Mouse (Mus musculus): Measurements from ENCODE around the gene Foxi2. TPM values are rescaled to one million over a fixed set of nuclear protein-coding genes. Genes with fewer than 3 reads are reported as not detected.

The Foxi2 gene
- polyA plus RNA-seq, 1 experiment from 2014 or later, result 0.50 TPM

- Histone ChIP-seq H3K36me3 (no peaks in the 10 kb centered on the region), H3K9me3 (no peaks in the 10 kb centered on the region), H3K4me2 (replicated peaks) (no peak overlapping the region), H3K27ac (no peak overlapping the region), H3K4me3 (no peak overlapping the region), H3K27me3 (peaks cover 61% of the 10 kb centered on the region), H3K4me1 (peaks cover 7% of the 10 kb centered on the region), H3K9ac (no peak overlapping the region)
- 67% methylated on average over 3 of the region's 3 CpGs for WGBS
- no peak for ATAC-seq (ENCODE audit: low FRiP score, low read depth)
Observed at GRCm38 (mm10) chr7:135408501-135408900, 1.6 kb upstream of the Foxi2 start.

DNA sequence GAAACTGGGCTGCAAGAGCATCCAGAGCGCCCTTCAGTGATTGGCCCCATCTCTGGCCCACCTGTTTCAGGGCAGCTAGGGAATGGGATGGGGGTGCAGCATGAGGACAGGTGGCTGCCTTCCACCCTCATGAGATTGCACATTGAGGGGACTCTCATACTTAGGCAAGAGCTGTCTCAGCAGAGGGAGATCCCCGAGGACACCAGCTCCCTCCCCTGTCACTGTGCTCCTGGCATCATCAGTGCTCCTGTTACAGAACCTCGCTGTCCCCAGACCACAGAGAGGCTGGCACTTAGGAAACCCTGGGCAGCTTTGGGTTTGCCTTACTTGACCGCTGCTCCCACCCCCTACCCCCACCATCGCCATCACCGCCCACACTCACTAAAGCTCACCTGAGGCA, 2.2 kb downstream of the Foxi2 start:
- no peaks in the 10 kb centered on the region for H3K9me3 ChIP-seq
- no peak for ATAC-seq (ENCODE audit: low FRiP score, low read depth)
- H3K36me3 ChIP-seq, result no peaks in the 10 kb centered on the region
- H3K4me3 ChIP-seq, result no peak overlapping the region
- no peak overlapping the region for H3K4me2 ChIP-seq (replicated peaks)
- no peak overlapping the region for H3K27ac ChIP-seq
- no peak overlapping the region for H3K9ac ChIP-seq
- 67% methylated on average over 6 of the region's 6 CpGs for WGBS
- H3K27me3 ChIP-seq, result peaks cover 68% of the 10 kb centered on the region
- peaks cover 7% of the 10 kb centered on the region for H3K4me1 ChIP-seq

- ATAC-seq (ENCODE audit: low FRiP score, low read depth), result no peak
- no peaks in the 10 kb centered on the region for H3K27me3 ChIP-seq
- no peak overlapping the region for H3K4me2 ChIP-seq (replicated peaks)
- no peak overlapping the region for H3K9ac ChIP-seq
- H3K27ac ChIP-seq, result no peak overlapping the region
- no peaks in the 10 kb centered on the region for H3K9me3 ChIP-seq
- WGBS, result 96% methylated on average over 6 of the region's 6 CpGs
- H3K4me3 ChIP-seq, result no peak overlapping the region
- no peaks in the 10 kb centered on the region for H3K4me1 ChIP-seq
- H3K36me3 ChIP-seq, result no peaks in the 10 kb centered on the region
Observed at GRCm38 (mm10) chr7:135428840-135429239, 18.7 kb downstream of the Foxi2 start.

GRCm38 (mm10) chr7:135430903-135431302, 20.8 kb downstream of the Foxi2 start:
- Histone ChIP-seq H3K9me3 (no peaks in the 10 kb centered on the region), H3K27me3 (no peaks in the 10 kb centered on the region), H3K9ac (no peak overlapping the region), H3K27ac (no peak overlapping the region), H3K4me2 (replicated peaks) (no peak overlapping the region), H3K36me3 (no peaks in the 10 kb centered on the region), H3K4me1 (no peaks in the 10 kb centered on the region), H3K4me3 (no peak overlapping the region)
- ATAC-seq (ENCODE audit: low FRiP score, low read depth), result no peak
- 72% methylated on average over 2 of the region's 2 CpGs for whole genome bisulfite sequencing

GRCm38 (mm10) chr7:135443903-135444302, 33.8 kb downstream of the Foxi2 start:
- no peak overlapping the region for H3K27ac ChIP-seq
- no peak overlapping the region for H3K4me2 ChIP-seq (replicated peaks)
- H3K9ac ChIP-seq, result no peak overlapping the region
- WGBS, result 71% methylated on average over 4 of the region's 4 CpGs
- H3K4me1 ChIP-seq, result no peaks in the 10 kb centered on the region
- ATAC-seq (ENCODE audit: low FRiP score, low read depth), result no peak
- H3K36me3 ChIP-seq, result no peaks in the 10 kb centered on the region
- no peak overlapping the region for H3K4me3 ChIP-seq
- H3K9me3 ChIP-seq, result no peaks in the 10 kb centered on the region
- no peaks in the 10 kb centered on the region for H3K27me3 ChIP-seq

DNA sequence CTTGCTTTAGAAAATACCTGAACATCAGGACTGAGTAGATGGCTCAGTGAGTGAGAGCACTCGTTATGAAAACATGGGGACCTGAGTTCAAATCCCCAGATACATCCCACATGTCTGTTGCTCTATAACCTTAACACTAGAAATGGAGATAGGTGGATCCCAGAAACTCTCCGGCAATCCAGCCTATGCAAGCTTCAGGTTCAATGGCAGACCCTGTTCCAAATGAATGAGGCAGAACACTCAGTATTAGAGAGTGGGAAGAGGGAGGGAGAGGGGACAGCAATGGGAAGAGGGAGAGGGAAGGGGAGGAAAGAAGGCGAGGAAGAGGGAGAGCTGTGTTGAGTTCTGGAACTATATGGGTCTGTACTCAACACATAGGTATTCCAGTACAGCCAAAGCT, 41.2 kb downstream of the Foxi2 start:
- WGBS, result 77% methylated on average over 3 of the region's 3 CpGs
- no peak overlapping the region for H3K27ac ChIP-seq

DNA sequence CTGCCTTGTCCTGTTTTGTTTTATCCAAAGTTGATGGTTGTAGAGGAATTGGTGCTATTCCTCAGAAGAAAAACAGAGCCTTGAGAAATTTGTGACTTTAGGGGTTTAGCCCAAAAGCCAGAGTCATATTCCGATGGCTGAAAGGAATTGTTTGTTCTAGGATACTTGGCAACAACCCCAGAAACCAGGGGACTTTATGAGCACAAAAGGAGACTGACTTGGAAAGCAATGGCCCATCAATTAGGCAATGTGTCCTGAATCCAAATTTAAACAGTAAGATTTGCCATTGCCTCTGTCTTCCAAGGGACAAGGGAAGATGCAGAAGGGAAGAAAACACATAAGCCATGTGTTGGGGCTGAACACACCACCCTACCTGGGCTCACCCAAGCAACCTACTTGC, 42.3 kb downstream of the Foxi2 start:
- Histone ChIP-seq H3K9me3 (no peaks in the 10 kb centered on the region), H3K9ac (no peak overlapping the region), H3K36me3 (no peaks in the 10 kb centered on the region), H3K27ac (no peak overlapping the region), H3K4me2 (replicated peaks) (no peak overlapping the region), H3K4me1 (no peaks in the 10 kb centered on the region), H3K4me3 (no peak overlapping the region), H3K27me3 (no peaks in the 10 kb centered on the region; the same call in 1 of the 2 replicates)
- no peak for ATAC-seq (ENCODE audit: low FRiP score, low read depth)
- WGBS, result 57% methylated on average over 1 of the region's 1 CpGs

More for the DNA sequence above, 41.2 kb downstream of the Foxi2 start:
- Histone ChIP-seq H3K4me2 (replicated peaks) (no peak overlapping the region), H3K4me3 (no peak overlapping the region), H3K36me3 (no peaks in the 10 kb centered on the region), H3K9ac (no peak overlapping the region), H3K27me3 (no peaks in the 10 kb centered on the region; the same call in 1 of the 2 replicates), H3K4me1 (no peaks in the 10 kb centered on the region), H3K9me3 (no peaks in the 10 kb centered on the region)
- ATAC-seq (ENCODE audit: low FRiP score, low read depth), result no peak

DNA sequence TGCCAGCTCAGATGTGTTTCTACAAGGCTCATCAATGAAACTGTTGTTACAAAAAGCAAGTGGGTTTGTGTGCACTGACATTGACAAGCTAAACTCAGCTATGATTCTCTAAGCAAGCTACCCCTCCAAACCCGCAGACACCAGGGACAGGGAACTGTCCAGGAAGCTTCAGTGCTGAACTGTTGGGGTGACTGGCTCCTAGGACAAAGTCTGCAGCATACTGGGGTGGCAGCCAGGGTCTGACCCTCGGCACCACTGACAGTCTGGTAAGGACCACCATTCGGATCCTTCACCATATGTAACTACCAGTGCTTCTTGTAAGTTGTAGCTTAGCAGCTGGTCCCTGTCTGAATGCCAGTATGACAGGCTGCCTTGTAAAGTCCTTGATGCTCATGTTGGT, 43.6 kb downstream of the Foxi2 start:
- Histone ChIP-seq H3K4me3 (no peak overlapping the region), H3K9ac (no peak overlapping the region), H3K27ac (no peak overlapping the region), H3K4me1 (no peaks in the 10 kb centered on the region), H3K9me3 (no peaks in the 10 kb centered on the region), H3K27me3 (no peaks in the 10 kb centered on the region; the same call in 1 of the 2 replicates), H3K4me2 (replicated peaks) (no peak overlapping the region), H3K36me3 (no peaks in the 10 kb centered on the region)
- ATAC-seq (ENCODE audit: low FRiP score, low read depth), result no peak
- 46% methylated on average over 3 of the region's 3 CpGs for WGBS

Other genes starting within 250 kb of the Foxi2 start
- gene Nps, start 151.6 kb upstream of the Foxi2 start, polyA plus RNA-seq (2015; fragmentation: Nextera tagmentation; extraction: Ambion mirVana), result 0.29 TPM in 1 of 2 replicates, not detected in the other
- gene Clrn3, start 118.3 kb downstream of the Foxi2 start, polyA plus RNA-seq (2015; fragmentation: Nextera tagmentation; extraction: Ambion mirVana), result 0.05 TPM in 1 of 2 replicates, not detected in the other
- 3.0 and 3.5 TPM in 2 replicates for gene Ptpre, start 127.2 kb downstream of the Foxi2 start, polyA plus RNA-seq (2015; fragmentation: Nextera tagmentation; extraction: Ambion mirVana)